Mouse (Mus musculus): ENCODE measurements around the gene Rab42.
A peak's percentile ranks its signal among the peaks of the same experiment; 100 is the strongest.

The Rab42 gene

GRCm38 (mm10) chr4:132269740-132270560 lies 33.2 kb downstream of the Rab42 start:
- peak; percentile 71 for DNase-seq (ENCODE audit: low spot score)

- DNase-seq (ENCODE audit: low spot score), result no peak
These were observed 34.1 kb downstream of the Rab42 start for GRCm38 (mm10) chr4:132268871-132269739.

GRCm38 (mm10) chr4:132266835-132267349 lies 36.3 kb downstream of the Rab42 start:
- no peak for DNase-seq (ENCODE audit: low spot score)

- no peak for DNase-seq (ENCODE audit: low spot score)
These were observed 39.9 kb downstream of the Rab42 start for GRCm38 (mm10) chr4:132263313-132263712.

- DNase-seq (ENCODE audit: low spot score), result no peak
These were observed 40.9 kb downstream of the Rab42 start for GRCm38 (mm10) chr4:132262358-132262616.

- peak; percentile 55 for DNase-seq (ENCODE audit: low spot score)
These were observed 41.4 kb downstream of the Rab42 start, which contains the start of gene Gmeb1 for GRCm38 (mm10) chr4:132261514-132262357. TSS of gene Gmeb1 (minus strand) at chr4:132261602.

GRCm38 (mm10) chr4:132260404-132261379 lies 42.5 kb downstream of the Rab42 start:
- DNase-seq (ENCODE audit: low spot score), result peak; percentile 26

- no peak for DNase-seq (ENCODE audit: low spot score)
These were observed 43.9 kb downstream of the Rab42 start for GRCm38 (mm10) chr4:132259248-132259647.

- DNase-seq (ENCODE audit: low spot score), result no peak
These were observed 46.8 kb downstream of the Rab42 start for GRCm38 (mm10) chr4:132256384-132256783.

- no peak for DNase-seq (ENCODE audit: low spot score)
These were observed 48.2 kb downstream of the Rab42 start for GRCm38 (mm10) chr4:132254986-132255385.

GRCm38 (mm10) chr4:132253622-132254021 lies 49.6 kb downstream of the Rab42 start:
- no peak for DNase-seq (ENCODE audit: low spot score)

GRCm38 (mm10) chr4:132253128-132253527 lies 50.1 kb downstream of the Rab42 start:
- DNase-seq (ENCODE audit: low spot score), result no peak
